In genomic region chr7:83093923-83094355, GRCm38 (mm10) we compare ENCODE assay signal across 11 mouse cellular contexts.
DNase-seq lines count a peak whose midpoint lies in the region; ATAC-seq and TF ChIP-seq lines count a peak whose summit lies in the region.
"Had no signal": no experiment of that assay in that cellular context is flagged by ENCODE, and none has a peak within 500 bp of the region (broad histone marks: within the 10 kb centered on the region; RNA-seq: fewer than 3 reads in every experiment).

No protein-coding gene starts in this region.

- H3K27ac ChIP-seq in liver, postnatal 0 days (ENCODE audit: low read depth) = no peak overlapping the region
- no peak overlapping the region for H3K27ac ChIP-seq in liver, embryonic 12.5 days
- no peak overlapping the region for H3K27ac ChIP-seq in midbrain, postnatal 0 days (ENCODE audit: low read depth, low read length)
- H3K27ac ChIP-seq: heart, embryonic 15.5 days had no signal

- WGBS in liver, postnatal 0 days (ENCODE audit: insufficient replicate concordance) = 29% methylated on average over 8 of the region's 8 CpGs
- WGBS in liver, embryonic 12.5 days (ENCODE audit: insufficient replicate concordance) = 22% methylated on average over 8 of the region's 8 CpGs
- WGBS in midbrain, postnatal 0 days = 47% methylated on average over 8 of the region's 8 CpGs

- H3K4me1 ChIP-seq in liver, postnatal 0 days (ENCODE audit: insufficient read depth) = no peaks in the 10 kb centered on the region
- H3K4me1 ChIP-seq in liver, embryonic 12.5 days = no peaks in the 10 kb centered on the region
- H3K4me1 ChIP-seq in midbrain, postnatal 0 days (ENCODE audit: insufficient read depth, low read length) = no peaks in the 10 kb centered on the region

- H3K36me3 ChIP-seq in liver, postnatal 0 days (replicated peaks; ENCODE audit: insufficient read depth, low read length) = no peaks in the 10 kb centered on the region
- H3K36me3 ChIP-seq in liver, embryonic 12.5 days = no peaks in the 10 kb centered on the region
- no peaks in the 10 kb centered on the region for H3K36me3 ChIP-seq in midbrain, postnatal 0 days (ENCODE audit: insufficient read depth, low read length)
- H3K36me3 ChIP-seq: heart, embryonic 15.5 days; limb, embryonic 12.5 days had no signal

- no peak for TF ChIP-seq CTCF in liver, postnatal 0 days (IDR thresholded peaks at IDR 0.05; ENCODE audit: low read depth)
- TF ChIP-seq CTCF in midbrain, postnatal 0 days (IDR thresholded peaks at IDR 0.05) = no peak

- no peak for ATAC-seq in liver, postnatal 0 days
- no peak for ATAC-seq in liver, embryonic 12.5 days
- ATAC-seq in common myeloid progenitor, adult 5-6 weeks (replicated peaks; ENCODE audit: low read depth, poor library complexity, severe bottlenecking) = peak; percentile 71
- no peak for ATAC-seq in midbrain, postnatal 0 days (ENCODE audit: low FRiP score)
- ATAC-seq: activated CD4-positive, CD25-positive, alpha-beta regulatory T cell, adult 4 months had no signal

- H3K4me2 ChIP-seq in liver, postnatal 0 days (ENCODE audit: low read depth, low read length) = 0 out of 2 replicates have a peak overlapping the region, but pooled peaks have one; percentile 4
- H3K4me2 ChIP-seq in liver, embryonic 12.5 days = no peak overlapping the region
- H3K4me2 ChIP-seq in midbrain, postnatal 0 days (ENCODE audit: low read depth, low read length, poor library complexity, severe bottlenecking) = no peak overlapping the region
- H3K4me2 ChIP-seq: heart, embryonic 15.5 days; limb, embryonic 12.5 days had no signal

- H3K4me3 ChIP-seq in liver, postnatal 0 days (ENCODE audit: low read depth, low read length) = no peak overlapping the region
- no peak overlapping the region for H3K4me3 ChIP-seq in liver, embryonic 12.5 days
- H3K4me3 ChIP-seq in midbrain, postnatal 0 days (ENCODE audit: low read depth, low read length) = no peak overlapping the region
- H3K4me3 ChIP-seq: heart, embryonic 15.5 days; limb, embryonic 12.5 days had no signal

- no peak overlapping the region for H3K9ac ChIP-seq in liver, postnatal 0 days (replicated peaks)
- no peak overlapping the region for H3K9ac ChIP-seq in liver, embryonic 12.5 days
- H3K9ac ChIP-seq in midbrain, postnatal 0 days (replicated peaks; ENCODE audit: low read length, poor library complexity, severe bottlenecking) = no peak overlapping the region
- H3K9ac ChIP-seq: heart, embryonic 15.5 days; limb, embryonic 12.5 days had no signal

- no peaks in the 10 kb centered on the region for H3K27me3 ChIP-seq in liver, postnatal 0 days (ENCODE audit: insufficient read depth, low read length)
- no peaks in the 10 kb centered on the region for H3K27me3 ChIP-seq in liver, embryonic 12.5 days (replicated peaks)
- H3K27me3 ChIP-seq in midbrain, postnatal 0 days (ENCODE audit: insufficient read depth, low read length) = no peaks in the 10 kb centered on the region
- H3K27me3 ChIP-seq: heart, embryonic 15.5 days; limb, embryonic 12.5 days had no signal

- no peak for DNase-seq in liver, postnatal 0 days
- peak; percentile 21 for DNase-seq in forelimb bud, embryonic 11.5 days (ENCODE audit: low read depth, low spot score)
- DNase-seq in midbrain, postnatal 0 days (ENCODE audit: low spot score) = peak; percentile 53
- no peak for DNase-seq in T-cell, adult 2 months (ENCODE audit: low spot score)
- DNase-seq in yolk sac, embryonic 10.5 days (ENCODE audit: low spot score) = no peak
- DNase-seq: kidney, postnatal 10 days had no signal

- TF ChIP-seq EP300 in liver, postnatal 0 days (IDR thresholded peaks at IDR 0.05; ENCODE audit: low read depth) = no peak

- no peaks in the 10 kb centered on the region for H3K9me3 ChIP-seq in liver, postnatal 0 days (ENCODE audit: low read length)
- no peaks in the 10 kb centered on the region for H3K9me3 ChIP-seq in liver, embryonic 12.5 days (replicated peaks)
- H3K9me3 ChIP-seq in midbrain, postnatal 0 days (ENCODE audit: low read length) = no peaks in the 10 kb centered on the region
- H3K9me3 ChIP-seq: heart, embryonic 15.5 days; limb, embryonic 12.5 days had no signal

Comparison
In these comparisons a context has a peak if more than half of its experiments do, and no peak if none do; other contexts are left out.
1. DNase-seq: peak in forelimb bud, embryonic 11.5 days (single experiment) and midbrain, postnatal 0 days (single experiment); none in liver, postnatal 0 days (single experiment), T-cell, adult 2 months (single experiment) and yolk sac, embryonic 10.5 days (single experiment).